In genomic region chr13:73466411-73466810, GRCm38 (mm10) we compare ENCODE assay signal across 9 mouse cellular contexts. TPM values are rescaled to one million over a fixed set of nuclear protein-coding genes. Genes with fewer than 3 reads are reported as not detected.
DNase-seq lines count a peak whose midpoint lies in the region; ATAC-seq and TF ChIP-seq lines count a peak whose summit lies in the region.
"Had no signal": no experiment of that assay in that cellular context is flagged by ENCODE, and none has a peak within 500 bp of the region (broad histone marks: within the 10 kb centered on the region; RNA-seq: fewer than 3 reads in every experiment).

No protein-coding gene starts in this region.

- peak overlapping the region; percentile 55 for H3K4me2 ChIP-seq in hindbrain, embryonic 14.5 days (replicated peaks)
- H3K4me2 ChIP-seq in midbrain, embryonic 13.5 days (replicated peaks) = peak overlapping the region; percentile 90; the same call in 1 of the 2 replicates

- TF ChIP-seq CTCF in kidney, adult 2 months (conservative IDR thresholded peaks at IDR 0.05; ENCODE audit: insufficient read depth, insufficient read length, low read depth, low read length) = no peak

- no peaks in the 10 kb centered on the region for H3K27me3 ChIP-seq in kidney, adult 2 months (replicated peaks; ENCODE audit: control insufficient read depth, insufficient read depth, low read length)
- no peaks in the 10 kb centered on the region for H3K27me3 ChIP-seq in hindbrain, embryonic 14.5 days (ENCODE audit: control insufficient read depth, insufficient read depth, low read length)
- H3K27me3 ChIP-seq in midbrain, embryonic 13.5 days = no peaks in the 10 kb centered on the region
- H3K27me3 ChIP-seq: embryonic facial prominence, embryonic 12.5 days had no signal

- no peak for TF ChIP-seq POLR2A in kidney, adult 2 months (IDR thresholded peaks at IDR 0.05; ENCODE audit: low read depth, low read length)

- H3K27ac ChIP-seq in kidney, adult 2 months (ENCODE audit: insufficient read depth, low read depth, low read length) = no peak overlapping the region
- peak overlapping the region; percentile 98 for H3K27ac ChIP-seq in hindbrain, embryonic 14.5 days
- H3K27ac ChIP-seq in midbrain, embryonic 13.5 days = peak overlapping the region; percentile 30; the same call in 1 of the 2 replicates

- H3K4me3 ChIP-seq in kidney, adult 2 months (ENCODE audit: insufficient read depth, low read depth, low read length) = no peak overlapping the region
- H3K4me3 ChIP-seq in hindbrain, embryonic 14.5 days (replicated peaks; ENCODE audit: low read length) = peak overlapping the region; percentile 91
- peak overlapping the region; percentile 90; the same call in 1 of the 2 replicates for H3K4me3 ChIP-seq in midbrain, embryonic 13.5 days (replicated peaks)

- H3K36me3 ChIP-seq in kidney, adult 2 months (ENCODE audit: control insufficient read depth, insufficient read depth, low read length) = no peaks in the 10 kb centered on the region
- H3K36me3 ChIP-seq in hindbrain, embryonic 14.5 days (replicated peaks; ENCODE audit: control insufficient read depth, insufficient read depth) = no peaks in the 10 kb centered on the region
- H3K36me3 ChIP-seq in midbrain, embryonic 13.5 days = no peaks in the 10 kb centered on the region
- H3K36me3 ChIP-seq: embryonic facial prominence, embryonic 12.5 days had no signal

- no peaks in the 10 kb centered on the region for H3K4me1 ChIP-seq in kidney, adult 2 months (ENCODE audit: control insufficient read depth, insufficient read depth, low read length)
- H3K4me1 ChIP-seq in hindbrain, embryonic 14.5 days (replicated peaks; ENCODE audit: control insufficient read depth, insufficient read depth, low read length) = peaks cover 18% of the 10 kb centered on the region
- peaks cover 35% of the 10 kb centered on the region for H3K4me1 ChIP-seq in midbrain, embryonic 13.5 days (replicated peaks)

- no peak for ATAC-seq in hindbrain, embryonic 14.5 days (ENCODE audit: low FRiP score)
- ATAC-seq in midbrain, embryonic 13.5 days = no peak

- 86% methylated on average over 3 of the region's 3 CpGs for WGBS in kidney, adult 2 months
- 86% methylated on average over 3 of the region's 3 CpGs for WGBS in hindbrain, embryonic 14.5 days
- WGBS in midbrain, embryonic 13.5 days = 93% methylated on average over 3 of the region's 3 CpGs

- DNase-seq in cerebellum, adult 11-12 months = peak; percentile 14
- no peak for DNase-seq in cerebellum, postnatal 36 days
- DNase-seq in kidney, adult 2 months = peak; percentile 28
- no peak for DNase-seq in kidney, postnatal 4 days
- DNase-seq in hindbrain, embryonic 14.5 days (ENCODE audit: low spot score) = no peak
- DNase-seq in ovary, postnatal 10 days (ENCODE audit: low spot score) = no peak
- DNase-seq in ovary, postnatal 14 days (ENCODE audit: low spot score) = no peak

- peak overlapping the region; percentile 97 for H3K9ac ChIP-seq in hindbrain, embryonic 14.5 days
- no peak overlapping the region for H3K9ac ChIP-seq in midbrain, embryonic 13.5 days (replicated peaks)

- H3K9me3 ChIP-seq in hindbrain, embryonic 14.5 days (ENCODE audit: control insufficient read depth, low read length) = no peaks in the 10 kb centered on the region
- H3K9me3 ChIP-seq in midbrain, embryonic 13.5 days = no peaks in the 10 kb centered on the region
- H3K9me3 ChIP-seq: embryonic facial prominence, embryonic 12.5 days had no signal

RNA-seq across cellular contexts. Expression of gene Lpcat1, which starts 0.6 kb away (rescaled TPM):
- 14.2 and 16.0 TPM in 2 replicates for polyA plus RNA-seq in kidney, adult 2 months (2012; rRNA removed)
- 77.3 and 95.0 TPM in 2 replicates for polyA plus RNA-seq in hindbrain, embryonic 14.5 days (2014; fragmentation: Nextera tagmentation; extraction: Ambion mirVana)
- 53.7 and 57.8 TPM in 2 replicates for polyA plus RNA-seq in midbrain, embryonic 13.5 days (2015; fragmentation: Nextera tagmentation; extraction: Ambion mirVana)

Comparison
In these comparisons a context has a peak if more than half of its experiments do, and no peak if none do; other contexts are left out.
1. DNase-seq: peak in cerebellum, adult 11-12 months (single experiment) and kidney, adult 2 months (single experiment); none in cerebellum, postnatal 36 days (0 of 2), kidney, postnatal 4 days (0 of 2), hindbrain, embryonic 14.5 days (single experiment), ovary, postnatal 10 days (single experiment) and ovary, postnatal 14 days (single experiment).